ENCODE assay signal across 12 mouse cellular contexts in genomic region chr2:102117402-102117760, GRCm38 (mm10).
DNase-seq lines count a peak whose midpoint lies in the region; ATAC-seq and TF ChIP-seq lines count a peak whose summit lies in the region.
"Had no signal": no experiment of that assay in that cellular context is flagged by ENCODE, and none has a peak within 500 bp of the region (broad histone marks: within the 10 kb centered on the region; RNA-seq: fewer than 3 reads in every experiment).

No protein-coding gene starts in this region.

- 0 out of 2 replicates have a peak overlapping the region, but pooled peaks have one; percentile 2 for H3K27ac ChIP-seq in limb, embryonic 12.5 days
- H3K27ac ChIP-seq in limb, embryonic 10.5 days: no peak overlapping the region
- peak overlapping the region; percentile 41; the same call in 1 of the 2 replicates for H3K27ac ChIP-seq in embryonic facial prominence, embryonic 15.5 days (replicated peaks)
- H3K27ac ChIP-seq in midbrain, postnatal 0 days (ENCODE audit: low read depth, low read length): no peak overlapping the region
- H3K27ac ChIP-seq in liver, embryonic 12.5 days: no peak overlapping the region

- peaks cover 13% of the 10 kb centered on the region for H3K36me3 ChIP-seq in limb, embryonic 12.5 days
- peaks cover 12% of the 10 kb centered on the region for H3K36me3 ChIP-seq in limb, embryonic 10.5 days
- H3K36me3 ChIP-seq in embryonic facial prominence, embryonic 15.5 days: 0 out of 2 replicates have a peak, but pooled peaks cover 2% of the 10 kb centered on the region
- no peaks in the 10 kb centered on the region for H3K36me3 ChIP-seq in midbrain, postnatal 0 days (ENCODE audit: insufficient read depth, low read length)
- H3K36me3 ChIP-seq in liver, embryonic 12.5 days: no peaks in the 10 kb centered on the region

- H3K4me3 ChIP-seq in limb, embryonic 12.5 days (replicated peaks): no peak overlapping the region
- H3K4me3 ChIP-seq in limb, embryonic 10.5 days: no peak overlapping the region
- no peak overlapping the region for H3K4me3 ChIP-seq in embryonic facial prominence, embryonic 15.5 days (replicated peaks)
- H3K4me3 ChIP-seq in midbrain, postnatal 0 days (ENCODE audit: low read depth, low read length): no peak overlapping the region
- no peak overlapping the region for H3K4me3 ChIP-seq in liver, embryonic 12.5 days

- no peak for DNase-seq in limb, embryonic 10.5 days (ENCODE audit: low spot score)
- DNase-seq in brain, adult 2 months (ENCODE audit: low read depth, low spot score): peak; percentile 85
- peak; percentile 58 for DNase-seq in midbrain, postnatal 0 days (ENCODE audit: low spot score)
- no peak for DNase-seq in kidney, postnatal 4 days
- no peak for DNase-seq in cerebellum, adult 11-12 months
- DNase-seq: embryo, embryonic 11 days; gastrocnemius, postnatal 25 days had no signal

- no peaks in the 10 kb centered on the region for H3K27me3 ChIP-seq in limb, embryonic 12.5 days
- H3K27me3 ChIP-seq in limb, embryonic 10.5 days (ENCODE audit: low read depth, poor library complexity, severe bottlenecking): no peaks in the 10 kb centered on the region
- no peaks in the 10 kb centered on the region for H3K27me3 ChIP-seq in embryonic facial prominence, embryonic 15.5 days
- no peaks in the 10 kb centered on the region for H3K27me3 ChIP-seq in midbrain, postnatal 0 days (ENCODE audit: insufficient read depth, low read length)
- H3K27me3 ChIP-seq in liver, embryonic 12.5 days (replicated peaks): no peaks in the 10 kb centered on the region
- H3K27me3 ChIP-seq: Patski had no signal

- no peak overlapping the region for H3K4me2 ChIP-seq in limb, embryonic 12.5 days
- no peak overlapping the region for H3K4me2 ChIP-seq in embryonic facial prominence, embryonic 15.5 days (replicated peaks)
- no peak overlapping the region for H3K4me2 ChIP-seq in midbrain, postnatal 0 days (ENCODE audit: low read depth, low read length, poor library complexity, severe bottlenecking)
- no peak overlapping the region for H3K4me2 ChIP-seq in liver, embryonic 12.5 days

- no peaks in the 10 kb centered on the region for H3K9me3 ChIP-seq in limb, embryonic 12.5 days
- no peaks in the 10 kb centered on the region for H3K9me3 ChIP-seq in limb, embryonic 10.5 days (replicated peaks)
- no peaks in the 10 kb centered on the region for H3K9me3 ChIP-seq in embryonic facial prominence, embryonic 15.5 days (replicated peaks)
- H3K9me3 ChIP-seq in midbrain, postnatal 0 days (ENCODE audit: low read length): no peaks in the 10 kb centered on the region
- H3K9me3 ChIP-seq in liver, embryonic 12.5 days (replicated peaks): no peaks in the 10 kb centered on the region

- H3K4me1 ChIP-seq in limb, embryonic 12.5 days (replicated peaks): peaks cover 59% of the 10 kb centered on the region
- H3K4me1 ChIP-seq in limb, embryonic 10.5 days: peaks cover 44% of the 10 kb centered on the region
- H3K4me1 ChIP-seq in embryonic facial prominence, embryonic 15.5 days: peaks cover 84% of the 10 kb centered on the region
- peaks cover 3% of the 10 kb centered on the region; the same call in 1 of the 2 replicates for H3K4me1 ChIP-seq in midbrain, postnatal 0 days (ENCODE audit: insufficient read depth, low read length)
- peaks cover 19% of the 10 kb centered on the region for H3K4me1 ChIP-seq in liver, embryonic 12.5 days

- H3K9ac ChIP-seq in limb, embryonic 12.5 days (replicated peaks): no peak overlapping the region
- no peak overlapping the region for H3K9ac ChIP-seq in embryonic facial prominence, embryonic 15.5 days
- no peak overlapping the region for H3K9ac ChIP-seq in midbrain, postnatal 0 days (replicated peaks; ENCODE audit: low read length, poor library complexity, severe bottlenecking)
- H3K9ac ChIP-seq in liver, embryonic 12.5 days: no peak overlapping the region

- ATAC-seq in limb, embryonic 12.5 days (ENCODE audit: insufficient number of reproducible peaks, insufficient read depth, low FRiP score, low TSS enrichment, low read depth): no peak
- ATAC-seq in embryonic facial prominence, embryonic 15.5 days (ENCODE audit: insufficient number of reproducible peaks, low FRiP score, low TSS enrichment, low read depth): no peak
- no peak for ATAC-seq in midbrain, postnatal 0 days (ENCODE audit: low FRiP score)
- ATAC-seq in liver, embryonic 12.5 days: no peak
- ATAC-seq: intestine, embryonic 16.5 days; Patski had no signal

- no peak for TF ChIP-seq CTCF in midbrain, postnatal 0 days (IDR thresholded peaks at IDR 0.05)

- 59% methylated on average over 6 of the region's 6 CpGs for WGBS in limb, embryonic 12.5 days
- 61% methylated on average over 6 of the region's 6 CpGs for WGBS in limb, embryonic 10.5 days
- 60% methylated on average over 6 of the region's 6 CpGs for WGBS in embryonic facial prominence, embryonic 15.5 days
- WGBS in midbrain, postnatal 0 days: 39% methylated on average over 6 of the region's 6 CpGs
- 53% methylated on average over 6 of the region's 6 CpGs for whole genome bisulfite sequencing in liver, embryonic 12.5 days (ENCODE audit: insufficient replicate concordance)

Comparison
In these comparisons a context has a peak if more than half of its experiments do, and no peak if none do; other contexts are left out.
1. H3K27ac ChIP-seq: peak in limb, embryonic 12.5 days (single experiment) and embryonic facial prominence, embryonic 15.5 days (single experiment); none in limb, embryonic 10.5 days (single experiment), midbrain, postnatal 0 days (single experiment) and liver, embryonic 12.5 days (single experiment).
2. DNase-seq: peak in brain, adult 2 months (single experiment) and midbrain, postnatal 0 days (single experiment); none in limb, embryonic 10.5 days (single experiment), kidney, postnatal 4 days (0 of 2) and cerebellum, adult 11-12 months (single experiment).